Mouse (Mus musculus) midbrain, embryonic 16.5 days (tissue): ENCODE results near the gene Dhps. TPM values are rescaled to one million over a fixed set of nuclear protein-coding genes. Genes with fewer than 3 reads are reported as not detected.
"Not testable (repeated sequence)": the region's sequence is repeated elsewhere in the genome, so short reads cannot be mapped to it uniquely, and the experiment has no call there.

ENCODE experiments used
- ATAC-seq: fragments of 200-750 bp; cut with Nextera tagmentation; 2 replicates; pipeline ENCODE4 v1.8.0; 2017; ENCODE audit warnings: moderate TSS enrichment
- H3K27ac ChIP-seq: fragments of 300-500 bp; sonication (generic); 2 replicates; pipeline ENCODE4 v1.5.1; 2014; ENCODE audit warnings: mild to moderate bottlenecking, low read length, mixed read lengths
- H3K27me3 ChIP-seq: fragments of 300-500 bp; sonication (generic); 2 replicates; pipeline ENCODE4 v1.6.1; 2014; ENCODE audit warnings: low read depth, low read length, mixed read lengths; ENCODE audit not compliant: control insufficient read depth, insufficient read depth
- H3K36me3 ChIP-seq: fragments of 300-500 bp; sonication (generic); 2 replicates; pipeline ENCODE4 v1.6.1; 2014; ENCODE audit warnings: mild to moderate bottlenecking, low read length, moderate library complexity, mixed read lengths; ENCODE audit not compliant: control insufficient read depth, insufficient read depth
- H3K4me1 ChIP-seq: fragments of 300-500 bp; sonication (generic); 2 replicates; pipeline ENCODE4 v1.6.1; 2014; ENCODE audit warnings: mild to moderate bottlenecking, low read length, mixed read lengths; ENCODE audit not compliant: control insufficient read depth, insufficient read depth
- H3K4me2 ChIP-seq: fragments of 300-500 bp; sonication (generic); 2 replicates; pipeline ENCODE4 v1.6.1; 2014; ENCODE audit warnings: mild to moderate bottlenecking, low read length, mixed read lengths
- H3K4me3 ChIP-seq: fragments of 300-500 bp; sonication (generic); 2 replicates; pipeline ENCODE4 v1.5.1; 2014; ENCODE audit warnings: low read depth, mild to moderate bottlenecking, low read length, moderate library complexity, mixed read lengths
- H3K9ac ChIP-seq: fragments of 300-500 bp; sonication (generic); 2 replicates; pipeline ENCODE4 v1.6.1; 2014; ENCODE audit warnings: low read depth, low read length, mixed read lengths
- H3K9me3 ChIP-seq: fragments of 300-500 bp; sonication (generic); replicated peaks from 2 replicates; pipeline ENCODE4 v1.6.1; 2014; ENCODE audit warnings: mild to moderate bottlenecking, low read length, mixed read lengths; ENCODE audit not compliant: control insufficient read depth, poor library complexity, severe bottlenecking
- WGBS: fragments of 180-500 bp; shearing (Covaris S2); extraction: QIAGEN DNeasy Blood & Tissue Kit; methylation state at CpG from one replicate; pipeline ENCODE4 v1.1.7; 2014; 5-methylcytosine and 5-hydroxymethylcytosine counted together
- polyA plus RNA-seq: library from polyadenylated mRNA; unstranded; fragments of >200 nt; fragmentation: Nextera tagmentation; extraction: Ambion mirVana; gene quantifications from 2 replicates; pipeline ENCODE4 v1.2.1, GENCODE M21; 2015

Dhps gene
- polyA plus RNA-seq, 1 experiment from 2014 or later: 120 TPM

DNA sequence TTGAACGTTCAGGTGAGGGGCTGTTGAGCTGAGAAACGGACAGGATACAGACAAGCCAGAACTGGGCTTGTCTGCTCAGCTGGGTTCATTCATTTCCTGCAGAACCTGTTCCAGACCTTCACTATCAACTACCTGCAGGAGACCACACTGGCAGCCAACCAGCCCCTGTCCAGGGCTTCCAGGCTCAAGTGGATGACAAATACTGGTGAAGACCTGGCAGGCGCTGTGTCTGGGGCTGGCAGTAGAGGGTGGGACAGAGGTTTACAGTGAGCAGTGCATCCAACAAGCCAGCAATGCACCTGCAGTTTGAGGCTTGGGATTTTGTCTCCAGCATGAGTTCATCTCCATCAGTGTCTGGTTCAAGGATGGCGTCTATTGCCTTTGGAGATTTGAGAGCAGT, 25.3 kb downstream of the Dhps start:
- H3K36me3 ChIP-seq: peaks cover 16% of the 10 kb centered on the region
- no peak overlapping the region for H3K9ac ChIP-seq
- no peak for ATAC-seq
- WGBS: 95% methylated on average over 4 of the region's 4 CpGs
- no peak overlapping the region for H3K4me2 ChIP-seq
- H3K9me3 ChIP-seq: no peaks in the 10 kb centered on the region
- no peak overlapping the region for H3K4me3 ChIP-seq
- H3K4me1 ChIP-seq: no peaks in the 10 kb centered on the region
- H3K27ac ChIP-seq: no peak overlapping the region
- no peaks in the 10 kb centered on the region for H3K27me3 ChIP-seq

DNA sequence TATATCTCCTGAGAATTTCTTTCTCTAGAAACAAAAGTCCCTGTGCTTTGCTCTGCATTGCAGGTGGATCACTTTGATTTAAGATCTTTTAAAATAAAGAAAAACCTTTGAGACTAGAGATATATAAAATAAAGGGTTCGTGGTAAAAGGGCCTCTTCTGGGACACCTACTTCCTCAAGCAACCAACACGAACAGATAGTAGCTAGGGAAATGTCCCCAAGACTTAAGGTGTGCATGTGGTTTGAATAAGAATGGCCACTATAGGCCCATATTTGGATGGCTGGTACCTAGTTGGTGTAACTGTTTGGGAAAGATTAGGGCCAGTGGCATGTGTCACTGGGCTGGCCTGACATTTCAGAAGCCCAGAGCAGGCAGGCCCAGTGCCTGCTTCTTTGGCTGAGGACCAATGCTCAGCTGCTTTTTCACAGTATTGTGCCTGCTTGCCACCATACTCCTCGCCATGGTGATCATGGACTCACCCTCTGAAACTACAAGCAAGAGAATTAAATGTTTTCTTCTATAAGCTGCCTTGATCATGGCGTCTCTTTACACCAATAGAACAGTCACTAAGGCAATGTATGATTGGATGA, 28.6 kb downstream of the Dhps start:
- Histone ChIP-seq H3K4me3 (no peak overlapping the region), H3K9ac (no peak overlapping the region), H3K27ac (no peak overlapping the region), H3K27me3 (no peaks in the 10 kb centered on the region), H3K4me1 (no peaks in the 10 kb centered on the region), H3K9me3 (no peaks in the 10 kb centered on the region), H3K4me2 (no peak overlapping the region), H3K36me3 (peaks cover 16% of the 10 kb centered on the region)
- 85% methylated on average over 4 of the region's 4 CpGs for WGBS
- ATAC-seq: no peak

DNA sequence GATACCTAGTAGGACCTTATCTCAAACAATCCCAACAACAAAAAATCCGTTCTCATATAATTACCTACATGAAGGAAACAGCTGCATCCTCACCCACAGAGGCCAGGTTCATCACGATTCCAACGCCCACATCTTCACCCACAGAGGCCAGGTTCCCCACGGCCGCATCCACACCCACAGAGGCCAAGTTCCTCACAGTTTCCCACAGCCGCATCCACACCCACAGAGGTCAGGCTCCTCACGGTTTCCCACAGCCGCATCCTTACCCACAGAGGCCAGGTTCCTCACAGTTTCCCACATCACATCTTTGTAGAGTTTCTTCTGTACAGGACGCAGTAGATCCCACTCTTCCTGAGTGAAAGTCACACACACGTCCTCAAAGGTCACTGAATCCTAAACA, 41.7 kb downstream of the Dhps start:
- WGBS: 96% methylated on average over 10 of the region's 10 CpGs
- Histone ChIP-seq H3K4me3 (no peak overlapping the region), H3K36me3 (peaks cover 30% of the 10 kb centered on the region), H3K27ac (no peak overlapping the region), H3K9me3 (peaks cover 3% of the 10 kb centered on the region; the same call in 1 of the 2 replicates), H3K4me1 (no peaks in the 10 kb centered on the region), H3K4me2 (no peak overlapping the region), H3K27me3 (no peaks in the 10 kb centered on the region), H3K9ac (no peak overlapping the region)
- ATAC-seq: no peak

DNA sequence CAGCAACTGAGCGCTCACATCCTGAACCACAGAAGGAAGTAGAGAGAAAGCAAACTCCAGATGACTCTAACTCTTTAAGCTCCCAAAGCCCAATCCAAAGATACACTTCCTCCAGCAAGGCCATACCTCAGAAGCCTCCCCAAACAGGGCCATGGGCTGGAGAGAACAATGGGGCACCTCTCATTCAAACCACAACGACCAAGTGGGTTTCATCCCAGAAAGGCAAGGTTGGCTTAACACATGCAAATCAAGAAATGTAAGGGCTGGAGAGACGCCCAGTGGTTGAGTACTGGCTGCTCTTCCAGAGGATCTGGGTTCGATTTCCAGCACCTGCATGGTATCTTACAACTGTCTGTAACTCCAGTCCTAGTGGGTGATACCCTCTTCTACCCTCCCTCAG, 43.9 kb downstream of the Dhps start:
- Histone ChIP-seq H3K36me3 (peaks cover 12% of the 10 kb centered on the region), H3K27me3 (no peaks in the 10 kb centered on the region), H3K4me1 (no peaks in the 10 kb centered on the region), H3K4me2 (no peak overlapping the region), H3K9me3 (peaks cover 3% of the 10 kb centered on the region; the same call in 1 of the 2 replicates), H3K4me3 (no peak overlapping the region), H3K9ac (no peak overlapping the region), H3K27ac (no peak overlapping the region)
- ATAC-seq: no peak
- 78% methylated on average over 4 of the region's 4 CpGs for WGBS

DNA sequence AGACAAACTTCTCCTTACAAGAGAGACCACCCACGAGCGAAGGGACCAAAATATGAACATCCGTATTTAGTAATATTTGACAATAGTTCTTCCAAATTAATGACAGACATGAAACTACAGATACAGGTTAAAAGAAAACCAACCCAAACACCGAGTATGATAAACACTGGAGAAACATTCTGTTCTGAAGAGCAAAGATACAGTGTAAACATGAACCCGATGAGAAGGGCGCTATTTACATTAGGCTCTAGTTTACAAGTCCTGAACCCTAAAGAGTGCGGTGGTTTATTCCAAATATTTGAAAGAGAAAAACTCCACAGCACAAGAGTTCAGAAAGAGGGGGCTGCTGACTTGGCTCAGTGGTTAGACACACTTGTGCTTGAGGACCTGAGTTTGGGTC, 45.4 kb downstream of the Dhps start:
- Histone ChIP-seq H3K4me3 (no peak overlapping the region), H3K9me3 (peaks cover under 1% of the 10 kb centered on the region; the same call in 1 of the 2 replicates), H3K27me3 (no peaks in the 10 kb centered on the region), H3K4me2 (no peak overlapping the region), H3K9ac (no peak overlapping the region), H3K27ac (no peak overlapping the region), H3K36me3 (peaks cover 4% of the 10 kb centered on the region; the same call in 1 of the 2 replicates), H3K4me1 (no peaks in the 10 kb centered on the region)
- 92% methylated on average over 7 of the region's 7 CpGs for WGBS
- no peak for ATAC-seq

DNA sequence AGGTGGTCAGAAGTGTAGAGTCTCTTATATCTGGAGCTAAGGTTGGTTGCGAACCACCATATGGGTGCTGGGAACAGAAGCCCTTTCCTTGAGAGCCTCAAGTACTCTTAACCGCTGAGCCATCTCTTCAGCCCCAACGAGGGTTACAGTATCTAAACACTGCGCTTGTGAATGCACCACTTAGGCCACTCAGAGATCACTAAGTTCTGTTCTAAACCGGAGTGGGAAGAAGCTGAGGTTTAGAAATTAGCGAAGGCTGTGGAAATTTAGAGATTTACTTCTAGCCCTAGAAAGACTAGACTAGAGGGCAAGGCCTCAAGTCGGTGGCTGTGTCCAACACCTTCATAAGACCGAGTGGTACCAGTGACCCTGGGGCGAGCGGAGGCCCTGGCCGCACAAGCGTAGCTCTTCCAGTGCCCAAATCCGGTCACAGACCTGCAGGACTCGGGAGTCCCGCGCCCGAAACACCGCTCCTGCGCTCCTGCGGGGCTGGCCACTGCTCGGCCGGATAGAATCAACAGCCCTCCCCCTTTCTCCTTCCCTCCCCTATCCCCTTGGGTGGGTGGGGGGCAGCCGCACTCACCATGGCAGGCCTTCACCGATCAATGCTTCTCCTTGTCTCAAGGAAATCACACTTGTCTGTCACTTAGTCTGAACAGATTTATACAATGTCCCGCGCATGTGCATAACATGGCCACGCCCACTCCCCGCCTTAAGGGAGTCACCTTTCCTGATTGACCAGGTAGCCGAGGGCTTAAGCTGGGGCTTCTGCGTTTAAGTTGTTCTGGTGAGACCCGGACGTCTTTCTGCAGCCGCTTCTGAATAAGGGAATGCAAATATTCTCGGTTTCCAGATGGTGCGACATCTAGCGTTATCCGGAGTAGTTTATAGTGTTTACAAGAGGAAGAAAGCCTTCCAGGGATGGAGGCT, 47.8 kb downstream of the Dhps start:
- H3K36me3 ChIP-seq: no peaks in the 10 kb centered on the region
- peak overlapping the region; percentile 60 for H3K4me3 ChIP-seq
- peak overlapping the region; percentile 62 for H3K27ac ChIP-seq
- ATAC-seq: peak; percentile 96
- no peaks in the 10 kb centered on the region; the same call in 1 of the 2 replicates for H3K27me3 ChIP-seq
- H3K4me1 ChIP-seq: no peaks in the 10 kb centered on the region
- WGBS: 8% methylated on average over 37 of the region's 37 CpGs
- no peaks in the 10 kb centered on the region for H3K9me3 ChIP-seq
- H3K9ac ChIP-seq: peak overlapping the region; percentile 71
- H3K4me2 ChIP-seq: peak overlapping the region; percentile 74

DNA sequence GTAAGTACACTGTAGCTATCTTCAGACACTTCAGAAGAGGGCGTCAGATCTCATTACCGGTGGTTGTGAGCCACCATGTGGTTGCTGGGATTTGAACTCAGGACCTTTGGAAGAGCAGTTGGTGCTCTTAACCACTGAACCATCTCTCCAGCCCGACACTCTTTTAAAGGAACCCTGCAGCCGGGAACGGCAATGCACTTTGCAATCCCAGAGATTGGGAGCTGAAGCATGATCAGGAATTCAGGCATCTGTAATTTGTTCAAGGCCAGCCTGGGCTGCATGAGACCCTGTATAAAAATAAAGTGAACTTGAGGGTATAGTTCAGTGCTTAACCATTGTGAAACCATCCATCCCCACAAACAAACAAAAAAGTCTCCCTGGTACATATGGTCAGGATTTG, 48.7 kb downstream of the Dhps start:
- H3K36me3 ChIP-seq, H3K4me2 ChIP-seq, H3K4me1 ChIP-seq, H3K9me3 ChIP-seq, H3K27ac ChIP-seq, H3K9ac ChIP-seq, H3K27me3 ChIP-seq, H3K4me3 ChIP-seq: not testable (repeated sequence)
- 79% methylated on average over 5 of the region's 5 CpGs for WGBS
- ATAC-seq: peak; percentile 55; the same call in 1 of the 2 replicates

DNA sequence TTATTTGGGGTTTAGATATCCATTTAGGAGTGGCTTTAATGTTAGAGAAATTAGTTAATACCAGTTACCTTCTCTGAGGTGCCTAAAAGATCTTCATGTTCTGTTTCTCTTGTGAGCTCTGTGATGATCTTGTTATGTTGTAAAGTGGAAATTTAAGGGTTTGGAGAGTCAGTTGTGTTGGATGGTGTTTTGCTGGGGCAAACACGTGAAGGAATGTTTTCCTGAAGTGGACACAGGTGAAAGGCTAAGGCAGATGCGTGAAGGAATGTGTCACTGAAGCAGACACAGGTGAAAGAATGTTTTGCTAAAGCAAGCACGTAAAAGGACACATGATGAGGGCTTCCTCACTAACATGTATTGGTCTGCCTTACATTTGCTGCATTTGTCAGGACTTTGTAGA, 51.4 kb downstream of the Dhps start, which contains the start of gene Zfp791:
Gene Zfp791, minus strand, starts transcription at position 101 of the 400 bp plus-strand sequence.
- Histone ChIP-seq H3K4me3 (no peak within 1 kb of the TSS), H3K4me2 (no peak within 1 kb of the TSS), H3K36me3 (no peaks in the 10 kb centered on the region), H3K27ac (no peak within 1 kb of the TSS), H3K27me3 (no peaks in the 10 kb centered on the region; the same call in 1 of the 2 replicates), H3K9ac (no peak within 1 kb of the TSS), H3K4me1 (no peaks in the 10 kb centered on the region), H3K9me3 (no peaks in the 10 kb centered on the region)
- ATAC-seq: no peak
- 83% methylated on average over 3 of the region's 3 CpGs for WGBS

DNA sequence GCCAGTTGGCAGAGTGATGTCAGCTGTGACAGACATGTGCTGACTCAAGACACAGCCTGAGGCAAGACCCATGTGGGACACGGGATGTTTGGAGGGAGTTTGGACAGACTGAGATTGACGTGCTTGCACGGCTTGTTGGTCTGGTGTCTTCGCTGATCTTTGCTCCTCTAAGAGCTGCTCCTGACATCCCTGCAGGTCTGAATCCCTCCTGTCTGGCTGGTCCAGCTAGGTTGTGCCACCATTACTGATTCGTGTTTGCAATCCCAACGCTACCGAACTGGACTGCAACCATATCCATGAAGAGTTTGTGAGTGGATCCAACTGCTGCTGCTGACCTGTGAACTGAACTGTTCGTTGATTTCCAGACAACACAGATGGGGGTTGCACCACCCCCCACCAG, 52.1 kb downstream of the Dhps start:
- no peak overlapping the region for H3K9ac ChIP-seq
- no peaks in the 10 kb centered on the region; the same call in 1 of the 2 replicates for H3K27me3 ChIP-seq
- no peak for ATAC-seq

More for the DNA sequence above, 52.1 kb downstream of the Dhps start:
- no peaks in the 10 kb centered on the region for H3K9me3 ChIP-seq
- no peak overlapping the region for H3K27ac ChIP-seq
- WGBS: 93% methylated on average over 8 of the region's 8 CpGs
- no peaks in the 10 kb centered on the region for H3K36me3 ChIP-seq
- H3K4me2 ChIP-seq: no peak overlapping the region
- H3K4me1 ChIP-seq: no peaks in the 10 kb centered on the region
- no peak overlapping the region for H3K4me3 ChIP-seq
